Mouse (Mus musculus) forebrain, embryonic 13.5 days (tissue): ENCODE measurements around the gene Rps6kb2. TPM values are rescaled to one million over a fixed set of nuclear protein-coding genes. Genes with fewer than 3 reads are reported as not detected.
"Not testable (repeated sequence)": the region's sequence is repeated elsewhere in the genome, so short reads cannot be mapped to it uniquely, and the experiment has no call there.

Experiments
- ATAC-seq: fragments of 200-750 bp; cut with Nextera tagmentation; 2 replicates; pipeline ENCODE4 v1.8.0; 2017
- H3K27ac ChIP-seq: fragments of 300-500 bp; sonication (generic); 2 replicates; pipeline ENCODE4 v1.5.1; 2015; ENCODE audit warnings: inconsistent platforms, mild to moderate bottlenecking, moderate library complexity
- H3K27me3 ChIP-seq: fragments of 300-500 bp; sonication (generic); 2 replicates; pipeline ENCODE4 v1.6.1; 2015; ENCODE audit warnings: mild to moderate bottlenecking, inconsistent platforms
- H3K36me3 ChIP-seq: fragments of 300-500 bp; sonication (generic); 2 replicates; pipeline ENCODE4 v1.6.1; 2015; ENCODE audit warnings: mild to moderate bottlenecking, inconsistent platforms; ENCODE audit not compliant: poor library complexity, severe bottlenecking
- H3K4me1 ChIP-seq: fragments of 300-500 bp; sonication (generic); 2 replicates; pipeline ENCODE4 v1.6.1; 2015; ENCODE audit warnings: inconsistent platforms
- H3K4me2 ChIP-seq: fragments of 300-500 bp; sonication (generic); 2 replicates; pipeline ENCODE4 v1.6.1; 2015; ENCODE audit warnings: inconsistent platforms, mild to moderate bottlenecking, moderate library complexity
- H3K4me3 ChIP-seq: fragments of 300-500 bp; sonication (generic); 2 replicates; pipeline ENCODE4 v1.5.1; 2015; ENCODE audit warnings: mild to moderate bottlenecking, inconsistent platforms
- H3K9ac ChIP-seq: fragments of 300-500 bp; sonication (generic); 2 replicates; pipeline ENCODE4 v1.6.1; 2015; ENCODE audit warnings: mild to moderate bottlenecking, inconsistent platforms
- H3K9me3 ChIP-seq: fragments of 300-500 bp; sonication (generic); replicated peaks from 2 replicates; pipeline ENCODE4 v1.6.1; 2016; ENCODE audit warnings: inconsistent platforms
- WGBS: fragments of 180-500 bp; shearing (Covaris S2); methylation state at CpG from one replicate; pipeline ENCODE4 v1.1.7; 2015; 5-methylcytosine and 5-hydroxymethylcytosine counted together
- polyA plus RNA-seq: library from polyadenylated mRNA; unstranded; fragments of >200 nt; fragmentation: Nextera tagmentation; extraction: Ambion mirVana; gene quantifications from 2 replicates; pipeline ENCODE4 v1.2.1, GENCODE M21; 2015

Gene Rps6kb2
- polyA plus RNA-seq, 1 experiment from 2014 or later: 56.6 TPM

- 95% methylated on average over 7 of the region's 7 CpGs for WGBS
- Histone ChIP-seq H3K4me1 (peaks cover 18% of the 10 kb centered on the region), H3K4me3 (no peak overlapping the region), H3K27ac (no peak overlapping the region), H3K9ac (no peak overlapping the region), H3K4me2 (no peak overlapping the region), H3K27me3 (no peaks in the 10 kb centered on the region), H3K36me3 (peaks cover 63% of the 10 kb centered on the region), H3K9me3 (no peaks in the 10 kb centered on the region)
- no peak for ATAC-seq
These were observed 33.7 kb downstream of the Rps6kb2 start for GRCm38 (mm10) chr19:4129462-4129861.

GRCm38 (mm10) chr19:4126759-4127495 lies 36.2 kb downstream of the Rps6kb2 start:
- 77% methylated on average over 7 of the region's 7 CpGs for WGBS
- Histone ChIP-seq H3K27ac (no peak overlapping the region), H3K4me2 (peak overlapping the region; percentile 77), H3K4me3 (peak overlapping the region; percentile 72), H3K36me3 (peaks cover 45% of the 10 kb centered on the region), H3K9ac (peak overlapping the region; percentile 87), H3K27me3 (no peaks in the 10 kb centered on the region), H3K9me3 (no peaks in the 10 kb centered on the region), H3K4me1 (peaks cover 18% of the 10 kb centered on the region)
- ATAC-seq: no peak

GRCm38 (mm10) chr19:4125741-4126696 lies 37.1 kb downstream of the Rps6kb2 start, which contains the start of gene Aip:
Aip (minus strand) TSS chr19:4125858.
- peak within 1 kb of the TSS; percentile 72 for H3K4me3 ChIP-seq
- H3K36me3 ChIP-seq: peaks cover 36% of the 10 kb centered on the region
- peak within 1 kb of the TSS; percentile 87 for H3K9ac ChIP-seq
- peaks cover 18% of the 10 kb centered on the region for H3K4me1 ChIP-seq
- 0 out of 2 replicates have a peak within 1 kb of the TSS, but pooled peaks have one; percentile 35 for H3K27ac ChIP-seq
- no peaks in the 10 kb centered on the region for H3K9me3 ChIP-seq
- ATAC-seq: peak; percentile 94
- H3K27me3 ChIP-seq: no peaks in the 10 kb centered on the region
- under 1% methylated on average over 57 of the region's 64 CpGs for WGBS
- peak within 1 kb of the TSS; percentile 77 for H3K4me2 ChIP-seq

GRCm38 (mm10) chr19:4125268-4125667 lies 37.9 kb downstream of the Rps6kb2 start:
- not testable (repeated sequence) for H3K27ac ChIP-seq, H3K9me3 ChIP-seq, H3K27me3 ChIP-seq
- peak overlapping the region; percentile 35 for H3K9ac ChIP-seq
- H3K36me3 ChIP-seq: peaks cover 30% of the 10 kb centered on the region
- peak overlapping the region; percentile 77 for H3K4me2 ChIP-seq
- ATAC-seq: peak; percentile 20; the same call in 1 of the 2 replicates
- H3K4me3 ChIP-seq: peak overlapping the region; percentile 72
- 33% methylated on average over 1 of the region's 4 CpGs for WGBS
- H3K4me1 ChIP-seq: peaks cover 26% of the 10 kb centered on the region

GRCm38 (mm10) chr19:4124432-4124831 lies 38.7 kb downstream of the Rps6kb2 start:
- peaks cover 22% of the 10 kb centered on the region for H3K36me3 ChIP-seq
- H3K9ac ChIP-seq: no peak overlapping the region
- WGBS: 90% methylated on average over 4 of the region's 4 CpGs

GRCm38 (mm10) chr19:4122411-4123370 lies 40.5 kb downstream of the Rps6kb2 start:
- Histone ChIP-seq H3K27ac (no peak overlapping the region), H3K4me3 (no peak overlapping the region), H3K9me3 (no peaks in the 10 kb centered on the region), H3K27me3 (no peaks in the 10 kb centered on the region), H3K4me1 (peaks cover 28% of the 10 kb centered on the region), H3K36me3 (peaks cover 10% of the 10 kb centered on the region), H3K4me2 (no peak overlapping the region), H3K9ac (no peak overlapping the region)
- WGBS: 85% methylated on average over 7 of the region's 7 CpGs
- no peak for ATAC-seq

More at GRCm38 (mm10) chr19:4124432-4124831, 38.7 kb downstream of the Rps6kb2 start:
- no peaks in the 10 kb centered on the region for H3K27me3 ChIP-seq
- H3K4me3 ChIP-seq: no peak overlapping the region
- no peak overlapping the region for H3K4me2 ChIP-seq
- no peaks in the 10 kb centered on the region for H3K9me3 ChIP-seq
- no peak for ATAC-seq
- no peak overlapping the region for H3K27ac ChIP-seq
- peaks cover 29% of the 10 kb centered on the region for H3K4me1 ChIP-seq

GRCm38 (mm10) chr19:4121896-4122295 lies 41.3 kb downstream of the Rps6kb2 start:
- not testable (repeated sequence) for H3K9me3 ChIP-seq, H3K27me3 ChIP-seq, ATAC-seq, H3K27ac ChIP-seq, H3K4me3 ChIP-seq, H3K9ac ChIP-seq
- H3K4me2 ChIP-seq: peak overlapping the region; percentile 59; the same call in 1 of the 2 replicates
- H3K4me1 ChIP-seq: peaks cover 20% of the 10 kb centered on the region
- peaks cover 13% of the 10 kb centered on the region for H3K36me3 ChIP-seq
- 63% methylated on average over 6 of the region's 6 CpGs for WGBS

- H3K36me3 ChIP-seq: peaks cover 19% of the 10 kb centered on the region
- no peaks in the 10 kb centered on the region for H3K27me3 ChIP-seq
- peaks cover 14% of the 10 kb centered on the region for H3K4me1 ChIP-seq
- peak overlapping the region; percentile 83 for H3K27ac ChIP-seq
- 4% methylated on average over 38 of the region's 38 CpGs for WGBS
- peak overlapping the region; percentile 59 for H3K4me2 ChIP-seq
- H3K4me3 ChIP-seq: peak overlapping the region; percentile 48
- H3K9me3 ChIP-seq: no peaks in the 10 kb centered on the region
- H3K9ac ChIP-seq: peak overlapping the region; percentile 66
- ATAC-seq: peak; percentile 85
These were observed 41.9 kb downstream of the Rps6kb2 start for GRCm38 (mm10) chr19:4121097-4121805.

- 94% methylated on average over 2 of the region's 2 CpGs for WGBS
- H3K27me3 ChIP-seq: no peaks in the 10 kb centered on the region
- peaks cover 26% of the 10 kb centered on the region for H3K36me3 ChIP-seq
- no peaks in the 10 kb centered on the region for H3K9me3 ChIP-seq
- H3K9ac ChIP-seq: no peak overlapping the region
- no peak for ATAC-seq
- H3K4me2 ChIP-seq: peak overlapping the region; percentile 59
- H3K27ac ChIP-seq: no peak overlapping the region
- H3K4me3 ChIP-seq: peak overlapping the region; percentile 48; the same call in 1 of the 2 replicates
- peaks cover 14% of the 10 kb centered on the region for H3K4me1 ChIP-seq
These were observed 42.7 kb downstream of the Rps6kb2 start for GRCm38 (mm10) chr19:4120496-4120895.

GRCm38 (mm10) chr19:4119716-4120487 lies 43.3 kb downstream of the Rps6kb2 start:
- Histone ChIP-seq H3K4me1 (peaks cover 10% of the 10 kb centered on the region), H3K27me3 (no peaks in the 10 kb centered on the region), H3K4me3 (no peak overlapping the region), H3K36me3 (peaks cover 32% of the 10 kb centered on the region), H3K9ac (no peak overlapping the region), H3K4me2 (peak overlapping the region; percentile 59), H3K9me3 (no peaks in the 10 kb centered on the region), H3K27ac (no peak overlapping the region)
- WGBS: 91% methylated on average over 6 of the region's 6 CpGs
- ATAC-seq: no peak
